Mouse (Mus musculus) embryonic facial prominence, embryonic 13.5 days (tissue): Measurements from ENCODE around the gene Serac1. TPM values are rescaled to one million over a fixed set of nuclear protein-coding genes. Genes with fewer than 3 reads are reported as not detected.

ENCODE experiments used
- ATAC-seq: fragments of 200-750 bp; cut with Nextera tagmentation; 2 replicates; pipeline ENCODE4 v1.8.0; 2017; ENCODE audit warnings: low read depth; ENCODE audit not compliant: insufficient number of reproducible peaks, insufficient read depth, low FRiP score, low TSS enrichment
- H3K27ac ChIP-seq: fragments of 300-500 bp; sonication (generic); 2 replicates; pipeline ENCODE4 v1.5.1; 2015; ENCODE audit warnings: moderate library complexity, mild to moderate bottlenecking, inconsistent platforms
- H3K27me3 ChIP-seq: fragments of 300-500 bp; sonication (generic); 2 replicates; pipeline ENCODE4 v1.6.1; 2015; ENCODE audit warnings: mild to moderate bottlenecking, inconsistent platforms
- H3K36me3 ChIP-seq: fragments of 300-500 bp; sonication (generic); 2 replicates; pipeline ENCODE4 v1.6.1; 2015; ENCODE audit warnings: mild to moderate bottlenecking, inconsistent platforms
- H3K4me1 ChIP-seq: fragments of 300-500 bp; sonication (generic); 2 replicates; pipeline ENCODE4 v1.6.1; 2015; ENCODE audit warnings: inconsistent platforms
- H3K4me2 ChIP-seq: fragments of 300-500 bp; sonication (generic); 2 replicates; pipeline ENCODE4 v1.6.1; 2015; ENCODE audit warnings: moderate library complexity, mild to moderate bottlenecking, inconsistent platforms
- H3K4me3 ChIP-seq: fragments of 300-500 bp; sonication (generic); 2 replicates; pipeline ENCODE4 v1.5.1; 2015; ENCODE audit warnings: mild to moderate bottlenecking, inconsistent platforms
- H3K9ac ChIP-seq: fragments of 300-500 bp; sonication (generic); 2 replicates; pipeline ENCODE4 v1.6.1; 2015; ENCODE audit warnings: mild to moderate bottlenecking, inconsistent platforms
- H3K9me3 ChIP-seq: fragments of 300-500 bp; sonication (generic); 2 replicates; pipeline ENCODE4 v1.6.1; 2016; ENCODE audit warnings: inconsistent platforms
- WGBS: fragments of 180-500 bp; shearing (Covaris S2); methylation state at CpG from one replicate; pipeline ENCODE4 v1.1.7; 2015; ENCODE audit warnings: mixed read lengths; 5-methylcytosine and 5-hydroxymethylcytosine counted together
- polyA plus RNA-seq: library from polyadenylated mRNA; unstranded; fragments of >200 nt; fragmentation: Nextera tagmentation; extraction: Ambion mirVana; gene quantifications from 2 replicates; pipeline ENCODE4 v1.2.1, GENCODE M21; 2015

Serac1 gene
- polyA plus RNA-seq, 1 experiment from 2014 or later, result 6.8 TPM

DNA sequence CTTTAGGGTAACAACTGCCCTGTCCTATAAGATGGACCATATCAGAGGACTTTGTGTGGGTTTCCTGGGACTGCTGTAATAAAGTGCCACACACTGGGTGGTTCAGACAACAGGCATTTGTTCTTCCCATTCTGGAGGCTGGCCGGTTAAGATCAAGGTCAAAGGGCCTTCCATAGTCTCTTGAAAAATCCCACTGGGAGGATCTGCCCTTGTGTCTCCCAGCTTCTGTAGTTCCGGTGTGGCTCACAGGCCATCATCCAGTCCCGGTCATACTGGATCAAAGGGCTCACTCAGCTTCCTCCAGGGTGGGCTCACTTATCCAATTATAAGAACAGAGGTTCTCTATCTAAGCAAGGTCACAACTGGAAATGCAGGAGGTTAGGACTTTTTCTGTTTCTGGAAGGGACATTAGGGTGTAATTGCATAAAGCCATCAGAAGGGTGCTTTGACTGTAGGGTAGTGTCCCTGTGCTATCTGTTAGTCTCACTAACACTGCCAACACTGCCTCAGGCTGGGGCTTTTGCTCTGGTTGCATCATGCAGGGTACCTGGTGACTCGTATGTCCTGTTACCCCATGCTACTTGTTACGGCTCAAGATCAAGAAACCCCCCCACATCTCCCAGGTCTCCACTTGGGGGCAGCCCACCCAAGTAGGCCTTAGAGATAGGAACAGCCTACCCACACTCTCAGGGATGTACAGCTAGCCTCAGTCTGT lies 86.5 kb downstream of the Serac1 start:
- WGBS, result 45% methylated on average over 5 of the region's 5 CpGs
- ATAC-seq, result no peak

More for the DNA sequence above, 86.5 kb downstream of the Serac1 start:
- H3K9me3 ChIP-seq, result no peaks in the 10 kb centered on the region
- no peak overlapping the region for H3K27ac ChIP-seq
- H3K27me3 ChIP-seq, result no peaks in the 10 kb centered on the region
- peaks cover 9% of the 10 kb centered on the region for H3K4me1 ChIP-seq
- H3K4me3 ChIP-seq, result no peak overlapping the region
- H3K9ac ChIP-seq, result no peak overlapping the region
- no peak overlapping the region for H3K4me2 ChIP-seq
- H3K36me3 ChIP-seq, result no peaks in the 10 kb centered on the region

Other genes with a start within 250 kb of the Serac1 start
- gene Snx9, start 238.4 kb downstream of the Serac1 start, polyA plus RNA-seq, result 22.9 and 23.4 TPM in 2 replicates
- 2.5 and 2.9 TPM in 2 replicates for gene Synj2, start 138.5 kb downstream of the Serac1 start, polyA plus RNA-seq
- 186 and 198 TPM in 2 replicates for gene Gtf2h5, start within 50 bp of the Serac1 start, polyA plus RNA-seq
- gene Tulp4, start 26.7 kb upstream of the Serac1 start, polyA plus RNA-seq, result 116 and 141 TPM in 2 replicates
- gene Tmem181a, start 177.1 kb upstream of the Serac1 start, polyA plus RNA-seq, result 20.3 and 23.0 TPM in 2 replicates
- gene Dynlt1a, start 237.8 kb upstream of the Serac1 start, polyA plus RNA-seq, result 20.0 and 21.1 TPM in 2 replicates